Mouse (Mus musculus) heart, adult 2 months (tissue): ENCODE measurements at regions not wholly inside any gene's neighbourhood (a gene's known extent, or its start where the extent isn't known, plus 50 kb on each side); places are given as distances from the start of the nearest gene placed in this dataset.
"Not testable (repeated sequence)": the region's sequence is repeated elsewhere in the genome, so short reads cannot be mapped to it uniquely, and the experiment has no call there.

Source experiments
- DNase-seq, 2 experiments: peaks; one replicate each; pipeline ENCODE4 v3.0.0; 2021
- H3K27ac ChIP-seq: fragments of 200-600 bp; 2 replicates; pipeline ENCODE4 v1.8.1; 2022
- H3K27me3 ChIP-seq: fragments of 200-500 bp; 2 replicates; pipeline ENCODE4 v1.6.1; 2012; ENCODE audit warnings: mild to moderate bottlenecking, low read length, inconsistent platforms, mixed read lengths; ENCODE audit not compliant: control insufficient read depth, insufficient read depth
- H3K36me3 ChIP-seq: fragments of 200-500 bp; 2 replicates; pipeline ENCODE4 v1.6.1; 2012; ENCODE audit warnings: low read length, inconsistent platforms; ENCODE audit not compliant: control insufficient read depth, insufficient read depth
- H3K4me1 ChIP-seq: fragments of 200-500 bp; 2 replicates; pipeline ENCODE4 v1.6.1; 2011; ENCODE audit warnings: low read length; ENCODE audit not compliant: control insufficient read depth, insufficient read depth
- H3K4me3 ChIP-seq: fragments of 200-600 bp; 2 replicates; pipeline ENCODE4 v1.8.1; 2022
- H3K79me2 ChIP-seq: fragments of 200-500 bp; replicated peaks from 2 replicates; pipeline ENCODE4 v1.6.1; 2012; ENCODE audit warnings: mild to moderate bottlenecking, inconsistent platforms, low read length, moderate library complexity, mixed read lengths; ENCODE audit not compliant: control insufficient read depth, insufficient read depth
- H3K9ac ChIP-seq: fragments of 200-500 bp; 2 replicates; pipeline ENCODE4 v1.6.1; 2012; ENCODE audit warnings: low read depth, mild to moderate bottlenecking, control low read depth, inconsistent platforms, low read length, mixed read lengths
- CTCF ChIP-seq: fragments of 200-600 bp; IDR thresholded peaks from 2 replicates; pipeline ENCODE4 v1.8.1; 2022; ENCODE audit warnings: antibody characterized with exemption, mild to moderate bottlenecking, moderate library complexity
- EP300 ChIP-seq: fragments of 200-500 bp; IDR thresholded peaks from 2 replicates; pipeline ENCODE4 v1.6.1; 2011; ENCODE audit warnings: low read depth, low read length, control low read depth; ENCODE audit not compliant: insufficient read depth
- POLR2A ChIP-seq: fragments of 200-500 bp; IDR thresholded peaks from 2 replicates; pipeline ENCODE4 v1.6.1; 2011; ENCODE audit warnings: mild to moderate bottlenecking, low read depth, low read length, control low read depth; ENCODE audit not compliant: insufficient read depth
- WGBS: fragments of 180-500 bp; shearing (Covaris S2); methylation state at CpG from one replicate; pipeline ENCODE4 v1.1.7; 2018; 5-methylcytosine and 5-hydroxymethylcytosine counted together
- intact Hi-C: fragments of 180-260 bp; cut with DNase I; formaldehyde crosslinking; loops from one replicate; pipeline ENCODE4 v1.15.1; 2025

DNA sequence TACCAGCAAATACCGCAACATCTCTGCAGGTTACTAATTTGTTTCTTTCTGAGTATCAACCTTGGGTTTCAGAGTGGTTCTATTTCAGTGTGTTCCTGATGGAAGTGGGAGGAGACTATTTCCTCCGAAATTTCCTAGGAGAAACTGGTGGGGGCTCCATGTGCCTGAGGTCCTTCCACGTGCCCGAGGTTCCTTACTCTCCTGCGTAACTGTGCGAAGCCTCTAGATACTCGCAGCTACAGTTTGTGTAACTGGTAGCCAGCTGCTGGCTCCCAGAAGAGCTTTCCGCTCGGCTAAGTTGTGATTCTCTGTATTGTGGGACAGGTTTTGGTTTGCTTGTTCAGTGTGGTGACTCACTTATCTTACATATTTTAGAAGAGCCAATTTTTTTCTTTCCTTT lies 184.3 kb upstream of the Tmem45b start:
- DNase-seq: no peak
- Histone ChIP-seq H3K9ac (no peak overlapping the region), H3K79me2 (no peaks in the 10 kb centered on the region), H3K27me3 (no peaks in the 10 kb centered on the region), H3K4me1 (no peaks in the 10 kb centered on the region), H3K27ac (no peak overlapping the region), H3K36me3 (no peaks in the 10 kb centered on the region), H3K4me3 (no peak overlapping the region)
- TF ChIP-seq EP300 (no peak), CTCF (no peak), POLR2A (no peak)
- intact Hi-C loops: no loop called here
- 74% methylated on average over 9 of the region's 9 CpGs for WGBS

DNA sequence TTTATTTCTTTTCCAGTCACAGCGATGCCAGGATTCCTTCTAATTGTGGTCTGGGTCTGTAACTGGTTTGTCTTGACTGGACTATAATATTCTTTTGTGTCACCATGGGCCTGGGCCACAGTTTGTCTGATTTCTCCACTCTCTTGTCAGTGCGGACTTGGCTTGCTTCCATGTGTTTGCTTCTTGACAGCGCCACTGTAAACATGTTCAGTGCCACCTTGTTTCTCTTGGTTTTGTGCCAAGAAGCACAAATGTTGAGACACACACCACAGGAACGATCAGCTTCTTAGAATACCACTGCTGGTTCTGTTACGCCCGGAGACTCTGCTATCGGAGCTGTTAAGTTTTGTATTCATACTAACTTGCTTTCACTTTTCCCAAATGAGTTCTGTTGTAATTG lies 180.9 kb upstream of the Tmem45b start:
- no peak overlapping the region for H3K4me3 ChIP-seq
- H3K36me3 ChIP-seq: no peaks in the 10 kb centered on the region
- no peaks in the 10 kb centered on the region for H3K27me3 ChIP-seq
- no peak for TF ChIP-seq POLR2A
- no peak for TF ChIP-seq CTCF
- no peak for TF ChIP-seq EP300
- no peak for DNase-seq
- no peaks in the 10 kb centered on the region for H3K4me1 ChIP-seq
- no peaks in the 10 kb centered on the region for H3K79me2 ChIP-seq
- H3K27ac ChIP-seq: no peak overlapping the region
- intact Hi-C loops: no loop called here
- no peak overlapping the region for H3K9ac ChIP-seq
- 55% methylated on average over 7 of the region's 7 CpGs for WGBS

DNA sequence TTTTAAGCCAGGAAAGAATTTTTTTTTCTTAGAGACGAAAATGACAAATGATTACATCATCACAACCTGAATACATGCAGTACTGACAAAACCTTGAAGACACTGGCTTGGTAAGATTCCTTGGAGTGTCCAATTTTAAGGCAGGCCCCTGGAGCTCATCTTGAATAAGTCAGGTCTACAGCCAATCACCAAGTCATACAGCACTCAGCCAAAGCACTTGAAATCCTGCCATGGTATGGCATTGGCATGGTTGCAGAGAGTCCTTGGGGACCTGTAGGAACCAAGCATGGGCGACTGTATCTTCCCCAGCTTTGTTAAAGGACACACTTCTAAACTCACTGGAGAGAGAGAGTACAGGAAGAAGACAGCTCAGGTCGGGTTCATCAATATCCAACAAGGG lies 179.8 kb upstream of the Tmem45b start:
- WGBS: 61% methylated on average over 3 of the region's 3 CpGs
- H3K27me3 ChIP-seq: no peaks in the 10 kb centered on the region
- intact Hi-C loops: no loop called here
- TF ChIP-seq CTCF (no peak), POLR2A (no peak), EP300 (no peak)
- no peak overlapping the region for H3K4me3 ChIP-seq
- H3K36me3 ChIP-seq: no peaks in the 10 kb centered on the region
- no peak for DNase-seq
- H3K27ac ChIP-seq: no peak overlapping the region
- H3K9ac ChIP-seq: no peak overlapping the region
- H3K4me1 ChIP-seq: no peaks in the 10 kb centered on the region
- H3K79me2 ChIP-seq: no peaks in the 10 kb centered on the region

DNA sequence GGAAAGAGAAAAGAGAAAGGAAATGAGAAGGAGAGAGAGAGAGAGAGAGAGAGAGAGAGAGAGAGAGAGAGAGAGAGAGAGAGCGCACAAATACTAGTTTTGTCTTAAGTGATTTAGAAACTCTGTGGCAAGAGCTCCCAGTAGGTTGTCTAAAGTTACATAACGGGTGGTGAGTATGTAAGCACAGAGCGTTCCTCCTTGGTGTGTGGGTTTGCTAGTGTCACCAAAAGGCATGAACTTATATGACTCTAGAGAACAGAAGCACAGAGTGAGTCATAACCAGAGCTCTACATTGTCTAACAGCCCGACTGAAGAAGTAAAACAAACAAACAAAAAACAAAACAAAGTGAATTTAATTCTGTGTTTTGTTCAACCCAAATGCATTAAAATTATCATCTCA lies 177.9 kb upstream of the Tmem45b start:
- WGBS: 73% methylated on average over 4 of the region's 4 CpGs
- H3K27ac ChIP-seq: no peak overlapping the region
- intact Hi-C loops: no loop called here

DNA sequence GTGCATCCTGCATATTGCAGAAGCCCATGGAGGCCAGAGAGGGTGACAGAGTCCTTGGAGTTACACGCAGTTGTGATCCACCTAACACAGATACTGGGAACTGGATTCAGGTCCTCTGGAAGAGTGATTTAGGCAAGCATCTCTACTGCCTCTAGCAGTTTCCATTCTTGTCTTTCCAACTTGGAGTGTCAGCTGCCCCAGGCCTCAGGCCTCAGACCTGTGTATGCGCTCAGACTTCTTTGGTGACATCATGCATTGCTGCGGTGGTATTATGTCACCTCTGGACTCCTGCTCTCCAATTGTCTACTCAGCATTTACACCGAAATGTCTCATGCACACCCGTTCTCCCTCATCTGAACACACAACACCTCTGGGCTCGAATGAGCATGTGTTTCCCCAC lies 164.0 kb upstream of the Tmem45b start:
- Histone ChIP-seq H3K36me3 (no peaks in the 10 kb centered on the region), H3K27me3 (no peaks in the 10 kb centered on the region), H3K4me1 (no peaks in the 10 kb centered on the region), H3K9ac (no peak overlapping the region), H3K27ac (no peak overlapping the region), H3K4me3 (no peak overlapping the region), H3K79me2 (no peaks in the 10 kb centered on the region)
- intact Hi-C loops: no loop called here
- TF ChIP-seq EP300 (no peak), POLR2A (no peak), CTCF (no peak)
- 81% methylated on average over 6 of the region's 6 CpGs for WGBS
- no peak for DNase-seq

More for the DNA sequence above, 177.9 kb upstream of the Tmem45b start:
- TF ChIP-seq CTCF: no peak
- Histone ChIP-seq H3K9ac (no peak overlapping the region), H3K4me3 (no peak overlapping the region), H3K36me3 (no peaks in the 10 kb centered on the region), H3K79me2 (no peaks in the 10 kb centered on the region), H3K4me1 (no peaks in the 10 kb centered on the region), H3K27me3 (no peaks in the 10 kb centered on the region)
- DNase-seq: no peak

DNA sequence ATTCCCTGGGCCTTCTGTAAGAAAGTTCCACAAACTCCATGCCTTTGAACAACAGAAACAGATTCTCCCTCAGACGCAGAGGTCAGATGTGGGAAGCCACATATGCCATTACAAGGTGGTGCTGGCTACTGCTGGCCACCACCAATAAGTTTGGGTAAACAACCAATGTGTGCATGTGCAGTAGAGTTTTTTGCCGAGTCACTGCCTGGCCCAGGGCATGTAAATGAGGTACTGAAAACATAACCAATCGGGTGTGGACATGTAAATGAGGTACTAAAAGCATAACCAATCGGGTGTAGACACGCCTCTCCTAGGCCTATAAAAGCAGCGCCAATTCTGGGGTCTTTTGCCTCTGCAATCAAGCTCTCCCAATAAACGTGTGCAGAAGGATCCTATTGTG lies 157.3 kb upstream of the Tmem45b start:
- H3K4me3 ChIP-seq, H3K27ac ChIP-seq, intact Hi-C loops, DNase-seq, H3K36me3 ChIP-seq, H3K9ac ChIP-seq, H3K4me1 ChIP-seq, H3K79me2 ChIP-seq, H3K27me3 ChIP-seq: not testable (repeated sequence)
- WGBS: 90% methylated on average over 7 of the region's 7 CpGs

DNA sequence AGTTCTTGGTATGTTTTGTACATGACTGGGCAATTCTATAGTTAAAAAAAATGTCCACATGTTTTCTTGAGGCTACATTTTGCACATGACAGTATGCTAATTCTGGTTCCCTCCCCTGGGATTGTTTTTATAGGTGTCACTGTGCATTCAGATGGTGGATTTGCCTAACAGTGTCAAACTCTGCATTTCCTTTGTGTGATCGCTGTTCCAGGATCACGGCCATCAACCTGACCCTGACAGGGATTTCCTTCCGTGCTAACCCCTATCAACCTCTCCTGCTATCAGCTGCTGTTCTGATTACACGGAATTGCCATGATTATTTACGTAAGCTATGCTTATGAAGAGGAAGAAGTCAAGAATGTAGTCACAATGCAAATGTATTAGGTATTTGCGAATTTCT lies 155.1 kb upstream of the Tmem45b start:
- no peaks in the 10 kb centered on the region for H3K36me3 ChIP-seq
- TF ChIP-seq POLR2A (no peak), EP300 (no peak), CTCF (no peak)
- no peaks in the 10 kb centered on the region for H3K4me1 ChIP-seq
- no peak overlapping the region for H3K4me3 ChIP-seq
- 25% methylated on average over 6 of the region's 6 CpGs for WGBS
- H3K27ac ChIP-seq: no peak overlapping the region
- H3K79me2 ChIP-seq: no peaks in the 10 kb centered on the region
- no peak overlapping the region for H3K9ac ChIP-seq
- intact Hi-C loops: no loop called here
- DNase-seq: no peak
- no peaks in the 10 kb centered on the region for H3K27me3 ChIP-seq
